Mouse (Mus musculus): ENCODE results near the gene Bbip1.

GRCm38 (mm10) chr19:53941139-53941538 lies 3.3 kb downstream of the Bbip1 start:
- TF ChIP-seq MAX (IDR thresholded peaks at IDR 0.05) (no peak), USF1 (IDR thresholded peaks at IDR 0.05; ENCODE audit: low read depth) (no peak), CTCF (IDR thresholded peaks at IDR 0.05; ENCODE audit: control insufficient read depth, insufficient read depth, insufficient read length) (no peak), CEBPB (IDR thresholded peaks at IDR 0.05; ENCODE audit: low read depth) (no peak), MYOD1 (IDR thresholded peaks at IDR 0.05; ENCODE audit: control insufficient read depth, insufficient read length, low read depth) (no peak)
